Mouse (Mus musculus): ENCODE data around the gene Synrg.

DNA sequence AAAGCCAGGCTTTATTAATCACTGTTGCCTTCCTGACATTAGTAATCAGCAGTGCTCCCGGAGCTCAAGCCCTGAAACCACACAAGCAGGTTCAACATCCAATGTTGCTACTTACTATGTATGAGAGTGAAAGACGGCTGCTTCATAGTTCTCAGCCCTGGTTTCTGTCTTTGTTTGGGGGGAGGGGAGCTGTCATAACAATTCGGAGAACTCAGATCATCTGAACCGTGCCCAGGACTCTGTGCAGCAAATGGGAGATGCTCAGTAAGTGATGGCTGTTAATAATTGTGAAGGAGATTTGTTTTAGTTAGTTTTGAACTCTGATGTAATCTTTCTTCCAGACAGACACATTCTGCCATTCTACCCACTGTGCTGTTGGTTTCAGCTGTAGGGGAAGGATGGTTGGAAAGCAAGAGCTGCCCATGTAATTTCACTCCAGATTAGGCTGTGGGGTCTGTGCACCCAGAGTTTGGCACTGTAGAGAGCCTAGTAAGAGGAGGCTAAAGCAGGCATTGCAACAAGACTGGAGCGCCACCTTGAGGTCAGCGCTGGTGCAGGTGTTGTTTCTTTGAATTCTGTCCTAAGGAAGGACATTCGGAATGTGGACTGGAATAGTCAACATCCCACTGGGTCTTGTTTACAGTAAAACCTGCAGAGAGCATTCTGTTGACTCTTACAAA lies 28.1 kb upstream of the Synrg start:
- no peak for TF ChIP-seq POLR2A (IDR thresholded peaks at IDR 0.05; ENCODE audit: low read depth, low read length)
- peak; percentile 99 for TF ChIP-seq CTCF (conservative IDR thresholded peaks at IDR 0.05; ENCODE audit: insufficient read depth, insufficient read length, low read depth, low read length)

Data from kidney, adult 2 months (tissue).